Mouse (Mus musculus) heart, embryonic 16.5 days (tissue): ENCODE results near the gene Tph1. TPM values are rescaled to one million over a fixed set of nuclear protein-coding genes. Genes with fewer than 3 reads are reported as not detected.

ENCODE experiments used
- ATAC-seq: fragments of 200-750 bp; cut with Nextera tagmentation; replicated peaks from 2 replicates; pipeline ENCODE4 v1.8.0; 2017; ENCODE audit warnings: moderate number of reproducible peaks; ENCODE audit not compliant: insufficient read depth, low FRiP score; ENCODE audit errors: extremely low read depth
- H3K27ac ChIP-seq: fragments of 300-500 bp; sonication (generic); 2 replicates; pipeline ENCODE4 v1.5.1; 2014; ENCODE audit warnings: mild to moderate bottlenecking, low read length, control low read depth, moderate library complexity
- H3K27me3 ChIP-seq: fragments of 300-500 bp; sonication (generic); 2 replicates; pipeline ENCODE4 v1.6.1; 2014; ENCODE audit warnings: low read length, mixed read lengths; ENCODE audit not compliant: control insufficient read depth, insufficient read depth
- H3K36me3 ChIP-seq: fragments of 300-500 bp; sonication (generic); 2 replicates; pipeline ENCODE4 v1.6.1; 2014; ENCODE audit not compliant: control insufficient read depth, insufficient read depth
- H3K4me1 ChIP-seq: fragments of 300-500 bp; sonication (generic); 2 replicates; pipeline ENCODE4 v1.6.1; 2014; ENCODE audit warnings: low read length, mixed read lengths; ENCODE audit not compliant: control insufficient read depth, insufficient read depth
- H3K4me2 ChIP-seq: fragments of 300-500 bp; sonication (generic); 2 replicates; pipeline ENCODE4 v1.6.1; 2014; ENCODE audit warnings: low read depth, mild to moderate bottlenecking, control low read depth, low read length
- H3K4me3 ChIP-seq: fragments of 300-500 bp; sonication (generic); 2 replicates; pipeline ENCODE4 v1.5.1; 2014; ENCODE audit warnings: mild to moderate bottlenecking, control low read depth, low read length
- H3K9ac ChIP-seq: fragments of 300-500 bp; sonication (generic); 2 replicates; pipeline ENCODE4 v1.6.1; 2014; ENCODE audit warnings: low read length, control low read depth
- H3K9me3 ChIP-seq: fragments of 300-500 bp; sonication (generic); replicated peaks from 2 replicates; pipeline ENCODE4 v1.6.1; 2016; ENCODE audit warnings: low read length; ENCODE audit not compliant: control insufficient read depth
- WGBS: fragments of 180-500 bp; shearing (Covaris S2); extraction: QIAGEN DNeasy Blood & Tissue Kit; methylation state at CpG from one replicate; pipeline ENCODE4 v1.1.7; 2014; 5-methylcytosine and 5-hydroxymethylcytosine counted together
- polyA plus RNA-seq: library from polyadenylated mRNA; unstranded; fragments of >200 nt; fragmentation: Nextera tagmentation; extraction: Ambion mirVana; gene quantifications from 2 replicates; pipeline ENCODE4 v1.2.1, GENCODE M21; 2015

Gene Tph1
- polyA plus RNA-seq, 1 experiment from 2014 or later = 1.1 TPM

GRCm38 (mm10) chr7:46612421-46612937 lies 59.9 kb downstream of the Tph1 start:
- Histone ChIP-seq H3K4me2 (peak overlapping the region; percentile 13; the same call in 1 of the 2 replicates), H3K36me3 (no peaks in the 10 kb centered on the region), H3K27ac (peak overlapping the region; percentile 41; the same call in 1 of the 2 replicates), H3K9ac (peak overlapping the region; percentile 38; the same call in 1 of the 2 replicates), H3K9me3 (no peaks in the 10 kb centered on the region), H3K4me1 (peaks cover 30% of the 10 kb centered on the region), H3K27me3 (no peaks in the 10 kb centered on the region), H3K4me3 (no peak overlapping the region)
- 71% methylated on average over 6 of the region's 6 CpGs for WGBS
- ATAC-seq = no peak

DNA sequence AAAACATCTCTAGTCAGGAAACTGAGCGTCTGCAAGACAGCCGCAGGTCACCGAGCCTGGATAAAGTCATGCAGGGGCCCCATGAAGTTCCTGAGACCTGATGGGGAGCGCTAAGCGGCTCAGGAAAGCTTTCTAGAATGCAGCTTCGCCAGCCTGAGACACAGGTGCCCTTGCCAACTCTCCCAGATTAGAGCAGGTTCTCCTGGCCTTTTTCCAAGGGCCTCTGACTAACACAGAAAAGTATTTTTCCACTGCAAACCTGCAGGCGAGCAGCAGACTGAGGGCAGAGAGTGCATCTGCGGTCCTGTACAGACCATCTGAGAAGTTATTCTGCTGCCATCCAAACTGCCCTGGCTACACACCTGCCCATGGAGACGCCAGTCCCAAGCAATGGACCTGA lies 60.4 kb downstream of the Tph1 start:
- no peaks in the 10 kb centered on the region for H3K36me3 ChIP-seq
- peak overlapping the region; percentile 13; the same call in 1 of the 2 replicates for H3K4me2 ChIP-seq
- H3K27ac ChIP-seq = peak overlapping the region; percentile 41; the same call in 1 of the 2 replicates
- no peak overlapping the region for H3K4me3 ChIP-seq
- H3K4me1 ChIP-seq = peaks cover 32% of the 10 kb centered on the region
- H3K27me3 ChIP-seq = no peaks in the 10 kb centered on the region
- H3K9me3 ChIP-seq = no peaks in the 10 kb centered on the region
- peak overlapping the region; percentile 38; the same call in 1 of the 2 replicates for H3K9ac ChIP-seq
- WGBS = 34% methylated on average over 9 of the region's 9 CpGs
- ATAC-seq = no peak

- 80% methylated on average over 4 of the region's 4 CpGs for WGBS
- Histone ChIP-seq H3K27ac (no peak overlapping the region), H3K9me3 (no peaks in the 10 kb centered on the region)
Measured at GRCm38 (mm10) chr7:46609317-46609716, 63.0 kb downstream of the Tph1 start.

DNA sequence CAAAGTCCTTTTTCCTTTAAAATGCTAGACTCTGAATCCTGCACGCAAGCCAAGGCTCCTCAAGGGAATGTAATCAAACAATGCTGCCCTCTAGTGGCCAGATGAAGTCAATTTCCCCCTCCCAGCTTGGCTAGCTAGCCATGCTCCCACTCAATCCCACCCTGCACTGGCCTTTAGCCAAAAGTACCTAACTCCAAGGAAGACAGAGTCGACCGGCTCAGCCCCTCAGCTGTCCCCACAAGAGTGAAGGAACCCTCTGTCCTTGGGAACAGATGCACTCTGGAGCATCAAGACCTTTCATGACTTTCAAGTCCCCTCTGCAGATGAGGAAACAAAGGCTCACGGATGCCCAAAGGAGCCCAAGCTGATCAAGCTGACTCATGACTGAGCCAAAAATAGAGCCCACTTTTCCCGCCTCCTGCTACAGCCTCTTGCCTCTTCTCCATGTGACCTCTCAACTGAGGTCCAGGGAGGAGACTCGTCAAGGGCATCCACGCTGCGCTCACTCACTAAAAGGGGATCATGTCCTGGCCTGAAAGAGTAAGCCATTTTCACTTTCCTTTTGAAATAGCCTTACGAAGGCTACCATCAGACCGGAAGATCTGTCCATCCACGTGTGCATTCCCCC lies 64.8 kb downstream of the Tph1 start:
- WGBS = 37% methylated on average over 11 of the region's 11 CpGs
- Histone ChIP-seq H3K27me3 (no peaks in the 10 kb centered on the region), H3K9ac (no peak overlapping the region), H3K4me1 (peaks cover 19% of the 10 kb centered on the region), H3K4me3 (no peak overlapping the region), H3K9me3 (no peaks in the 10 kb centered on the region), H3K27ac (no peak overlapping the region), H3K4me2 (no peak overlapping the region), H3K36me3 (no peaks in the 10 kb centered on the region)
- peak; percentile 23; the same call in 1 of the 2 replicates for ATAC-seq

More at GRCm38 (mm10) chr7:46609317-46609716, 63.0 kb downstream of the Tph1 start:
- no peak overlapping the region for H3K4me2 ChIP-seq
- no peak overlapping the region for H3K4me3 ChIP-seq
- ATAC-seq = no peak
- no peaks in the 10 kb centered on the region for H3K36me3 ChIP-seq
- H3K4me1 ChIP-seq = peaks cover 26% of the 10 kb centered on the region
- no peak overlapping the region for H3K9ac ChIP-seq
- H3K27me3 ChIP-seq = no peaks in the 10 kb centered on the region

DNA sequence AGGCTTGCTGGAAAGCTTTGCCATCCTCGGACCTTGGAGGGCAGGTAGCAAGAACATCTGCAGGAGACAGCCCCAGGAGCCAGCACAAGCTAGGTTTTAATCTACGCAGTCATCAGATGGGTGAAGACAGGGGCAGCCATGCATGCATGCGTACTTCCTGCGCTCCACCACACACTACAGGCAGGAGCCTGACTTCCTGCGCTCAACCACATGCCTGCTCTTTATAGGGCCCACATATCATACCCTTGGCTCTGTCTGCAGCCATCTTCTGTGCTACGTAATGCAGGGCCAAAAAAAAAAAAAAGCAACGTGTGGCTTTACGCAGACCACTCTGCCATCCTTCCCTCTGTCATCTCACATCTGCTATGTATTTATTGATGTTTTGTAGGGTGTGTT lies 65.3 kb downstream of the Tph1 start:
- no peak for ATAC-seq
- Histone ChIP-seq H3K9ac (no peak overlapping the region), H3K36me3 (no peaks in the 10 kb centered on the region), H3K27ac (no peak overlapping the region), H3K27me3 (no peaks in the 10 kb centered on the region), H3K4me1 (peaks cover 17% of the 10 kb centered on the region), H3K9me3 (no peaks in the 10 kb centered on the region), H3K4me3 (no peak overlapping the region), H3K4me2 (no peak overlapping the region)
- 60% methylated on average over 8 of the region's 8 CpGs for WGBS

- H3K4me3 ChIP-seq = no peak overlapping the region
- no peaks in the 10 kb centered on the region for H3K27me3 ChIP-seq
- no peak overlapping the region for H3K4me2 ChIP-seq
- H3K27ac ChIP-seq = no peak overlapping the region
- H3K36me3 ChIP-seq = no peaks in the 10 kb centered on the region
- no peaks in the 10 kb centered on the region for H3K9me3 ChIP-seq
- no peak overlapping the region for H3K9ac ChIP-seq
- 75% methylated on average over 7 of the region's 7 CpGs for WGBS
- ATAC-seq = peak; percentile 51; the same call in 1 of the 2 replicates
- H3K4me1 ChIP-seq = peaks cover 17% of the 10 kb centered on the region
Measured at GRCm38 (mm10) chr7:46606391-46607030, 65.8 kb downstream of the Tph1 start.

GRCm38 (mm10) chr7:46603051-46603450 lies 69.3 kb downstream of the Tph1 start:
- Histone ChIP-seq H3K4me1 (peaks cover 19% of the 10 kb centered on the region), H3K4me2 (no peak overlapping the region), H3K36me3 (no peaks in the 10 kb centered on the region), H3K9me3 (no peaks in the 10 kb centered on the region), H3K27ac (no peak overlapping the region), H3K4me3 (no peak overlapping the region), H3K9ac (no peak overlapping the region), H3K27me3 (no peaks in the 10 kb centered on the region)
- WGBS = 77% methylated on average over 7 of the region's 7 CpGs
- no peak for ATAC-seq

DNA sequence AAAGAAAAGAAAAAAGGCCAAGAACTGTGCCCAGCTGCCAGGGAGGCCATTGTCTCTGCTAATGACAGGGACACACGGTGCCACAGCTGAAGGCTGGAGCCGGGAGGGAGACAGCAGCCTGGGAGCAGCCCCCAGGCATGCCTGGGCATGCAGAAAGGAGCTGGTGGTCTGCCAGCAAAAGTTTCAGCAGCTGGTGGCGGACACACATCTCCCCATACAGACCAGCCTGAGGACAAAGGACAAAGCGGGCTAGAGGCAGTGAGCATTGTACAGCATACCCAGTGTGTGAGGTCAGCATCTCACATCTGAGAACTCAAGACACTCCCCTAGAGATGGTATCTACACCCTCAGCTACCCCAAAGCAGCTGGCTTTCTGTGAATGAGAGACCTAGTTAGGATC lies 70.3 kb downstream of the Tph1 start:
- no peak overlapping the region for H3K4me3 ChIP-seq
- no peak overlapping the region for H3K27ac ChIP-seq
- H3K27me3 ChIP-seq = no peaks in the 10 kb centered on the region
- peaks cover 15% of the 10 kb centered on the region for H3K4me1 ChIP-seq
- no peak overlapping the region for H3K4me2 ChIP-seq
- no peak overlapping the region for H3K9ac ChIP-seq
- WGBS = 44% methylated on average over 4 of the region's 4 CpGs
- H3K9me3 ChIP-seq = no peaks in the 10 kb centered on the region
- H3K36me3 ChIP-seq = no peaks in the 10 kb centered on the region
- peak; percentile 28; the same call in 1 of the 2 replicates for ATAC-seq

GRCm38 (mm10) chr7:46601097-46601496 lies 71.2 kb downstream of the Tph1 start:
- 58% methylated on average over 5 of the region's 5 CpGs for WGBS
- no peaks in the 10 kb centered on the region for H3K9me3 ChIP-seq
- H3K4me3 ChIP-seq = no peak overlapping the region
- no peak for ATAC-seq
- no peak overlapping the region for H3K9ac ChIP-seq
- no peaks in the 10 kb centered on the region for H3K27me3 ChIP-seq
- no peak overlapping the region for H3K27ac ChIP-seq
- peaks cover 12% of the 10 kb centered on the region for H3K4me1 ChIP-seq
- H3K36me3 ChIP-seq = no peaks in the 10 kb centered on the region
- H3K4me2 ChIP-seq = no peak overlapping the region
